Mouse (Mus musculus) frontal cortex, adult (tissue): Measurements from ENCODE around the gene Slc6a20b.

Experiments used
- ATAC-seq: cut with Nextera tagmentation; 2 replicates; pipeline ENCODE4 v1.9.2; 2017; ENCODE audit warnings: mild to moderate bottlenecking, moderate library complexity, mixed read lengths; ENCODE audit not compliant: low TSS enrichment

Gene Slc6a20b

GRCm38 (mm10) chr9:123589240-123589910 lies 43.0 kb downstream of the Slc6a20b start:
- no peak for ATAC-seq

GRCm38 (mm10) chr9:123577360-123578192 lies 54.8 kb downstream of the Slc6a20b start:
- ATAC-seq: no peak

GRCm38 (mm10) chr9:123554599-123554998 lies 77.8 kb downstream of the Slc6a20b start:
- no peak for ATAC-seq
